8 mouse cellular contexts compared by ENCODE assay signal in genomic region chr6:34316854-34317771, GRCm38 (mm10). TPM values are rescaled to one million over a fixed set of nuclear protein-coding genes. Genes with fewer than 3 reads are reported as not detected.
DNase-seq lines count a peak whose midpoint lies in the region; ATAC-seq and TF ChIP-seq lines count a peak whose summit lies in the region.

Gene Akr1b3 (minus strand): TSS chr6:34317478.

- TF ChIP-seq POLR2A in olfactory bulb, adult 2 months (IDR thresholded peaks at IDR 0.05; ENCODE audit: insufficient read depth, low read depth, low read length): peak; percentile 44; the same call in 1 of the 2 replicates
- TF ChIP-seq POLR2A in thymus, adult 2 months (IDR thresholded peaks at IDR 0.05; ENCODE audit: control insufficient read depth, extremely low read depth, insufficient read depth, low read length, poor library complexity): peak; percentile 71; the same call in 1 of the 2 replicates

- peaks cover 20% of the 10 kb centered on the region for H3K36me3 ChIP-seq in G1E (replicated peaks)
- no peaks in the 10 kb centered on the region for H3K36me3 ChIP-seq in forebrain, embryonic 16.5 days (ENCODE audit: control insufficient read depth, insufficient read depth)
- H3K36me3 ChIP-seq in lung, embryonic 14.5 days (ENCODE audit: insufficient read depth): 0 out of 2 replicates have a peak, but pooled peaks cover 1% of the 10 kb centered on the region
- peaks cover 2% of the 10 kb centered on the region; the same call in 1 of the 2 replicates for H3K36me3 ChIP-seq in thymus, adult 2 months (ENCODE audit: control insufficient read depth, insufficient read depth, low read length)

- H3K27ac ChIP-seq in forebrain, embryonic 16.5 days (ENCODE audit: low read length): no peak within 1 kb of the TSS
- H3K27ac ChIP-seq in layer of hippocampus, adult 2 months: peak within 1 kb of the TSS; percentile 85
- peak within 1 kb of the TSS; percentile 43; the same call in 1 of the 2 replicates for H3K27ac ChIP-seq in lung, embryonic 14.5 days (ENCODE audit: low read depth)
- H3K27ac ChIP-seq in olfactory bulb, adult 2 months (ENCODE audit: insufficient read depth, low read depth, low read length): no peak within 1 kb of the TSS
- no peak within 1 kb of the TSS; the same call in 1 of the 2 replicates for H3K27ac ChIP-seq in thymus, adult 2 months (ENCODE audit: control insufficient read depth, insufficient read depth, low read length)

- under 1% methylated on average over 60 of the region's 60 CpGs for WGBS in forebrain, embryonic 16.5 days
- WGBS in lung, embryonic 14.5 days: under 1% methylated on average over 60 of the region's 60 CpGs
- under 1% methylated on average over 60 of the region's 60 CpGs for WGBS in olfactory bulb, adult 2 months
- under 1% methylated on average over 60 of the region's 60 CpGs for WGBS in thymus, adult 2 months

- peak; percentile 86 for ATAC-seq in G1E (ENCODE audit: extremely low read depth, insufficient number of reproducible peaks, low FRiP score, poor library complexity, severe bottlenecking)
- ATAC-seq in forebrain, embryonic 16.5 days: peak; percentile 100
- peak; percentile 100 for ATAC-seq in lung, embryonic 14.5 days (ENCODE audit: insufficient read depth)

- intact Hi-C loops in heart, postnatal 36 days (cut with DNase I): no loop called here

- peaks cover 4% of the 10 kb centered on the region; the same call in 1 of the 2 replicates for H3K4me1 ChIP-seq in G1E (ENCODE audit: insufficient read depth, low read depth, low read length)
- H3K4me1 ChIP-seq in forebrain, embryonic 16.5 days (replicated peaks; ENCODE audit: control insufficient read depth, insufficient read depth, low read length): peaks cover 8% of the 10 kb centered on the region; the same call in 1 of the 2 replicates
- peaks cover 9% of the 10 kb centered on the region for H3K4me1 ChIP-seq in lung, embryonic 14.5 days (ENCODE audit: insufficient read depth)
- no peaks in the 10 kb centered on the region for H3K4me1 ChIP-seq in olfactory bulb, adult 2 months (ENCODE audit: control insufficient read depth, insufficient read depth, low read length)
- H3K4me1 ChIP-seq in thymus, adult 2 months (replicated peaks; ENCODE audit: control insufficient read depth, insufficient read depth, low read length): peaks cover 3% of the 10 kb centered on the region

- peak within 1 kb of the TSS; percentile 86 for H3K4me2 ChIP-seq in forebrain, embryonic 16.5 days (ENCODE audit: low read length)
- peak within 1 kb of the TSS; percentile 91 for H3K4me2 ChIP-seq in lung, embryonic 14.5 days

- DNase-seq in G1E (ENCODE audit: low spot score): peak; percentile 83
- peak; percentile 82 to 92 for DNase-seq in cerebellum, adult 18-20 months
- peak; percentile 84 to 86 for DNase-seq in heart, postnatal 36 days
- peak; percentile 88 to 93 for DNase-seq in layer of hippocampus, adult 2 months (ENCODE audit: low spot score in 2 of 2)
- peak; percentile 97 for DNase-seq in lung, embryonic 14.5 days
- peak; percentile 87 for DNase-seq in thymus, adult 2 months

- no peak for TF ChIP-seq CTCF in G1E (IDR thresholded peaks at IDR 0.05; ENCODE audit: low read depth, low read length)
- TF ChIP-seq CTCF in layer of hippocampus, adult 2 months (conservative IDR thresholded peaks at IDR 0.05): peak; percentile 45
- TF ChIP-seq CTCF in lung, embryonic 14.5 days (IDR thresholded peaks at IDR 0.05; ENCODE audit: low read depth): peak; percentile 51
- TF ChIP-seq CTCF in olfactory bulb, adult 2 months (IDR thresholded peaks at IDR 0.05; ENCODE audit: insufficient read depth, low read depth, low read length): no peak
- peak; percentile 75 for TF ChIP-seq CTCF in thymus, adult 2 months (IDR thresholded peaks at IDR 0.05; ENCODE audit: borderline replicate concordance, control insufficient read depth, extremely low read depth, insufficient read depth, low read length, poor library complexity)

- peak within 1 kb of the TSS; percentile 66 for H3K9ac ChIP-seq in forebrain, embryonic 16.5 days (replicated peaks; ENCODE audit: low read depth, low read length)
- peak within 1 kb of the TSS; percentile 66 for H3K9ac ChIP-seq in lung, embryonic 14.5 days

- H3K27me3 ChIP-seq in G1E (ENCODE audit: insufficient read depth, low read length): peaks cover 3% of the 10 kb centered on the region; the same call in 1 of the 2 replicates
- H3K27me3 ChIP-seq in forebrain, embryonic 16.5 days (replicated peaks; ENCODE audit: control insufficient read depth, insufficient read depth, low read length): no peaks in the 10 kb centered on the region
- no peaks in the 10 kb centered on the region for H3K27me3 ChIP-seq in lung, embryonic 14.5 days (ENCODE audit: insufficient read depth, low read length)
- H3K27me3 ChIP-seq in thymus, adult 2 months (ENCODE audit: control insufficient read depth, insufficient read depth, low read length): no peaks in the 10 kb centered on the region

- peaks cover 2% of the 10 kb centered on the region; the same call in 1 of the 2 replicates for H3K9me3 ChIP-seq in G1E (replicated peaks)
- H3K9me3 ChIP-seq in forebrain, embryonic 16.5 days (ENCODE audit: control insufficient read depth, low read length): no peaks in the 10 kb centered on the region
- no peaks in the 10 kb centered on the region for H3K9me3 ChIP-seq in lung, embryonic 14.5 days (ENCODE audit: low read depth, low read length)

- H3K4me3 ChIP-seq in G1E (ENCODE audit: low read depth, low read length): peak within 1 kb of the TSS; percentile 75
- H3K4me3 ChIP-seq in forebrain, embryonic 16.5 days (replicated peaks; ENCODE audit: low read length): peak within 1 kb of the TSS; percentile 60
- peak within 1 kb of the TSS; percentile 84 for H3K4me3 ChIP-seq in layer of hippocampus, adult 2 months
- peak within 1 kb of the TSS; percentile 83 for H3K4me3 ChIP-seq in lung, embryonic 14.5 days (ENCODE audit: low read depth, low read length)
- peak within 1 kb of the TSS; percentile 86 for H3K4me3 ChIP-seq in olfactory bulb, adult 2 months (ENCODE audit: insufficient read depth, low read depth, low read length)
- H3K4me3 ChIP-seq in thymus, adult 2 months (ENCODE audit: control insufficient read depth, insufficient read depth, low read length): peak within 1 kb of the TSS; percentile 75

RNA-seq across cellular contexts. Expression of gene Akr1b3, which starts in this region (rescaled TPM):
- total RNA-seq in G1E (2014; fragmentation: Nextera tagmentation) (52.0 and 58.2 TPM in 2 replicates), G1E (2017) (54.7 and 59.5 TPM in 2 replicates)
- 23.3 and 24.6 TPM in 2 replicates for polyA plus RNA-seq in G1E (2012)
- polyA plus RNA-seq in forebrain, embryonic 16.5 days (2015; fragmentation: Nextera tagmentation; extraction: Ambion mirVana): 80.7 and 91.3 TPM in 2 replicates
- total RNA-seq in heart, postnatal 36 days (2021): 100 to 1,000 TPM; 270 to 302 TPM
- 10 to 100 TPM; 42.1 to 46.3 TPM for total RNA-seq in layer of hippocampus, adult 2 months (2021)
- polyA plus RNA-seq in lung, embryonic 14.5 days (2014; fragmentation: Nextera tagmentation; extraction: Ambion mirVana): 165 and 170 TPM in 2 replicates
- polyA plus RNA-seq in olfactory bulb, adult 2 months (2012; ENCODE audit: insufficient read depth, insufficient read length, low replicate concordance, missing spikeins): not detected in 2 replicates
- 228 and 281 TPM in 2 replicates for polyA plus RNA-seq in thymus, adult 2 months (2012; rRNA removed)

Comparison
In these comparisons a context has a peak if more than half of its experiments do, and no peak if none do; other contexts are left out.
1. RNA of gene Akr1b3 (total RNA-seq): 270 to 302 TPM in heart, postnatal 36 days; 52.0 to 59.5 TPM in G1E and 42.1 to 46.3 TPM in layer of hippocampus, adult 2 months; every median in the first group is over 4 times any median in the second.
2. RNA of gene Akr1b3 (polyA plus RNA-seq): 228 to 281 TPM in thymus, adult 2 months, 165 to 170 TPM in lung, embryonic 14.5 days, 80.7 to 91.3 TPM in forebrain, embryonic 16.5 days and 23.3 to 24.6 TPM in G1E; not detected in olfactory bulb, adult 2 months; every median in the first group is over 10 times any median in the second.
3. CTCF ChIP-seq: peak in layer of hippocampus, adult 2 months (single experiment), lung, embryonic 14.5 days (single experiment) and thymus, adult 2 months (single experiment); none in G1E (single experiment) and olfactory bulb, adult 2 months (single experiment).
4. H3K27ac ChIP-seq: peak in layer of hippocampus, adult 2 months (single experiment) and lung, embryonic 14.5 days (single experiment); none in forebrain, embryonic 16.5 days (single experiment), olfactory bulb, adult 2 months (single experiment) and thymus, adult 2 months (single experiment).
5. Peak in every context shown above with its lines, with median percentiles within 50 percentile points of each other: ATAC-seq, DNase-seq and H3K4me3 ChIP-seq.